Mouse (Mus musculus): ENCODE results near the gene Emilin3.

DNA sequence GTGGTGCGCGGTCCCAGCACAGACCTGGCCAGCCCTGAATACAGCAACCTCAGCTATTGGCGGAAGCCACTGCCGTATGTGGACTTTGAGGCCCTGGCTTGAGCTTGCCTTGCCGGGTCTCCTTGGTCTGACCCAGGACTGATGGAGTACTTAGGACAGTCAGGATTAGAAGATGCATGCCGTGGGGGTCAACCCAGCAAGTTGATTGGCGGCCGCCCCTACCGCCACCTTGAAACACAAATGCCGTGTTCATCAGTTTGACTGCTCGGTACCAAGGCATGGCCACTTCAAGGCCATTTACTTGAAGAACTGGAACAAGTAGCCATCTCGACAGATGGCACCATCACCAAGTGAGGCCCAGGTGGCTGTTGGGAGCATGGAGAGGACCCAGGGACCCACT is 6.8 kb downstream of the Emilin3 start:
- TF ChIP-seq GATA1 (IDR thresholded peaks at IDR 0.05; ENCODE audit: low read length) (no peak), TAL1 (IDR thresholded peaks at IDR 0.05; ENCODE audit: low read length) (no peak)
